Mouse (Mus musculus) MEL (cell line): ENCODE results near the gene Pim2.
A peak's percentile ranks its signal among the peaks of the same experiment; 100 is the strongest.

Experiments used
- CHD1 ChIP-seq: IDR thresholded peaks from 2 replicates; pipeline ENCODE4 v1.6.1; 2012; ENCODE audit warnings: low read depth, mild to moderate bottlenecking, inconsistent platforms, low read length, improper control_type of control experiment
- CHD2 ChIP-seq: IDR thresholded peaks from 2 replicates; pipeline ENCODE4 v1.6.1; 2011; ENCODE audit warnings: low read length, improper control_type of control experiment
- CTCF ChIP-seq, 3 experiments: IDR thresholded peaks in 2 of 3; conservative IDR thresholded peaks in 1 of 3; 2 replicates each; pipeline ENCODE4 v1.5.1; 2011 to 2012; ENCODE audit warnings: low read length in 3 of 3, low read depth in 2 of 3, mild to moderate bottlenecking in 2 of 3, improper control_type of control experiment in 1 of 3, inconsistent platforms in 1 of 3, mixed read lengths in 1 of 3, moderate library complexity in 1 of 3; ENCODE audit not compliant: control insufficient read depth in 1 of 3, insufficient read depth in 1 of 3, poor library complexity in 1 of 3, severe bottlenecking in 1 of 3
- EP300 ChIP-seq, 2 experiments: IDR thresholded peaks; 2 replicates each; pipeline ENCODE4 v1.6.1; 2011; ENCODE audit warnings: improper control_type of control experiment in 2 of 2, low read length in 2 of 2, low read depth in 1 of 2, mild to moderate bottlenecking in 1 of 2
- HCFC1 ChIP-seq: IDR thresholded peaks from 2 replicates; pipeline ENCODE4 v1.6.1; 2012; ENCODE audit warnings: low read depth, mild to moderate bottlenecking, inconsistent platforms, low read length, improper control_type of control experiment, moderate library complexity
- JUND ChIP-seq: IDR thresholded peaks from 2 replicates; pipeline ENCODE4 v1.6.1; 2011; ENCODE audit warnings: low read depth, mild to moderate bottlenecking, improper control_type of control experiment, low read length
- MYC ChIP-seq: IDR thresholded peaks from 2 replicates; pipeline ENCODE4 v1.6.1; 2011; ENCODE audit warnings: low read depth, mild to moderate bottlenecking, low read length, improper control_type of control experiment, moderate library complexity
- NELFE ChIP-seq: IDR thresholded peaks from 2 replicates; pipeline ENCODE4 v1.6.1; 2011; ENCODE audit warnings: low read depth, low read length, improper control_type of control experiment
- POLR2A ChIP-seq, 2 experiments: IDR thresholded peaks; 2 replicates each; pipeline ENCODE4 v1.6.1; 2011 to 2012; ENCODE audit warnings: low read length in 2 of 2, mild to moderate bottlenecking in 2 of 2, control low read depth in 1 of 2, improper control_type of control experiment in 1 of 2, low read depth in 1 of 2, moderate library complexity in 1 of 2; ENCODE audit not compliant: control insufficient read depth in 1 of 2, insufficient read depth in 1 of 2, poor library complexity in 1 of 2
- POLR2AphosphoS2 ChIP-seq: IDR thresholded peaks from 2 replicates; pipeline ENCODE4 v1.6.1; 2011; ENCODE audit warnings: low read length, improper control_type of control experiment
- RAD21 ChIP-seq: IDR thresholded peaks from 2 replicates; pipeline ENCODE4 v1.6.1; 2011; ENCODE audit warnings: mild to moderate bottlenecking, low read depth, low read length, improper control_type of control experiment
- USF2 ChIP-seq, 2 experiments: IDR thresholded peaks; 2 replicates each; pipeline ENCODE4 v1.6.1; 2011 to 2012; ENCODE audit warnings: improper control_type of control experiment in 2 of 2, low read length in 2 of 2, borderline replicate concordance in 1 of 2, inconsistent platforms in 1 of 2, low read depth in 1 of 2, mild to moderate bottlenecking in 1 of 2; ENCODE audit not compliant: insufficient read depth in 1 of 2
- ZC3H11A ChIP-seq: IDR thresholded peaks from 2 replicates; pipeline ENCODE4 v1.6.1; 2012; ENCODE audit warnings: low read depth, mild to moderate bottlenecking, inconsistent platforms, low read length, improper control_type of control experiment

GRCm38 (mm10) chrX:7841163-7842162, 36.6 kb upstream of the Pim2 start, which contains the start of gene Otud5:
- no peak for TF ChIP-seq CTCF (IDR thresholded peaks at IDR 0.05 in 2 of 3, conservative IDR thresholded peaks at IDR 0.05 in 1 of 3; ENCODE audit: control insufficient read depth in 1 of 3, insufficient read depth in 1 of 3, low read depth in 2 of 3, low read length in 3 of 3, poor library complexity in 1 of 3, severe bottlenecking in 1 of 3)
- TF ChIP-seq RAD21, result no peak
- TF ChIP-seq NELFE, result peak; percentile 62
- peak in 1 of 2 experiments; percentile 74; a peak in 2 of 4 replicates for TF ChIP-seq POLR2A (IDR thresholded peaks at IDR 0.05; ENCODE audit: control insufficient read depth in 1 of 2, insufficient read depth in 1 of 2, low read depth in 1 of 2, low read length in 2 of 2, poor library complexity in 1 of 2)
- TF ChIP-seq HCFC1, result peak; percentile 85
- TF ChIP-seq POLR2AphosphoS2, result 0 out of 2 replicates have a peak, but pooled peaks have one; percentile 13
- peak; percentile 45; the same call in 1 of the 2 replicates for TF ChIP-seq MYC
- TF ChIP-seq JUND, result no peak
- no peak for TF ChIP-seq USF2 (IDR thresholded peaks at IDR 0.05; ENCODE audit: borderline replicate concordance in 1 of 2, insufficient read depth in 1 of 2, low read depth in 1 of 2, low read length in 2 of 2)
- peak in 1 of 2 experiments; percentile 64; a peak in 2 of 4 replicates for TF ChIP-seq EP300 (IDR thresholded peaks at IDR 0.05; ENCODE audit: low read depth in 1 of 2, low read length in 2 of 2)
- TF ChIP-seq CHD2, result peak; percentile 41; the same call in 1 of the 2 replicates
- TF ChIP-seq CHD1, result no peak
- no peak for TF ChIP-seq ZC3H11A
